Mouse (Mus musculus): ENCODE data around the gene Vmp1.

DNA sequence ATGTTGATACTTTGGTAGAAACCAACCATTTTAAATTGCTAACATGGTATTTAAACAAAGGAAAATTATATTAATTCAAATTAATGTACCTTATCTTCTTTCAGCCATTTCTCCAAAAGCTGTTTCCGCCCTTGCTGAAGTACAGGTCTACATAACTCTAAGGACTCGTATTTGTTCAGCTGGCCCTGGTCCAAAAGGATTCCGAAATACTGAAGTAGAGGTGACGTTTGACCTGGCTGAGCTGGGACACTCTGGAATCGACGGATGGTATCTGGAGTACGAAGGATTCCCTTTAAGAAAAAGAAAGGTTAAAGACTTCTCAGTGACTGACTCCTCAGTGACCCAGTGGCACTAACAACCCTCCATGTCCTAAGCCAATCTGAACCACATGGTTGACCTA lies 41.3 kb upstream of the Vmp1 start:
- TF ChIP-seq CTCF (IDR thresholded peaks at IDR 0.05; ENCODE audit: low read depth) = no peak
- no peak for TF ChIP-seq EP300 (optimal IDR thresholded peaks at IDR 0.05)

Data from stomach, postnatal 0 days (tissue).